Mouse (Mus musculus) hindlimb bud, embryonic 11.5 days (tissue): Measurements from ENCODE around the gene Fat1.

Source experiments
- DNase-seq: peaks from one replicate; pipeline ENCODE4 v3.0.0-alpha.2; 2012; ENCODE audit warnings: low read depth, low spot score; ENCODE audit errors: extremely low spot score

Gene Fat1

DNA sequence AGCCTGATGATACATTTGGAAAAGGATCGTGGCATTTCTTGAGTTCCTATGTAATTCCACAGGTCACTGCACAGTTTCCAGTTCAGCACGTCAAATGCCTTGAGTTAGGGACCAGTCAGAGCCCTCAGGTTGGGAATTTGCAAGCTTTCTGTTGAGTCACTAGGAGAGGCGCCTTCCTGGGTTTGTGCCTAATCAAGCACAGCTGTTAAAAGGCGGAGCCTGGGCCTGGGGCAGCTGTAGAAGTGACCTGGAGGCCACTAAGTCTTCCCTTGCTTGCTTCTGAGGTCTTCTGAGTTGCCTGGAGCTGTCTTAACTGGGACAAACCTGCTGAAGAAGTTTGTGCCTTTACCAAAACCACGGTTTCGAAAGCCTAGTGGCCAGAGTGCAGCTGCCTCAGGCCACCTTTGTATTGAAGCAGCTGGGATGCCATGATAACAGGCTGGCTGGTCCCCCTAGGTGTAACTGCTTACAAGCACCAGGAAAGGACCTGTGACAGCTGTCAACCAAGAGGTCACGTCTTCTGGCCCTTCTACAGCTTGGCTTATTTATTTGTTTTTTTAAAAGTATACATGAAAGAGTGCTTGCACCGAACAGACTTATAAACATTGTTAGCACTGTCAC lies 66.4 kb downstream of the Fat1 start:
- no peak for DNase-seq

GRCm38 (mm10) chr8:45002686-45003085 lies 67.4 kb downstream of the Fat1 start:
- DNase-seq = no peak

GRCm38 (mm10) chr8:45004021-45004420 lies 68.8 kb downstream of the Fat1 start:
- DNase-seq = no peak

DNA sequence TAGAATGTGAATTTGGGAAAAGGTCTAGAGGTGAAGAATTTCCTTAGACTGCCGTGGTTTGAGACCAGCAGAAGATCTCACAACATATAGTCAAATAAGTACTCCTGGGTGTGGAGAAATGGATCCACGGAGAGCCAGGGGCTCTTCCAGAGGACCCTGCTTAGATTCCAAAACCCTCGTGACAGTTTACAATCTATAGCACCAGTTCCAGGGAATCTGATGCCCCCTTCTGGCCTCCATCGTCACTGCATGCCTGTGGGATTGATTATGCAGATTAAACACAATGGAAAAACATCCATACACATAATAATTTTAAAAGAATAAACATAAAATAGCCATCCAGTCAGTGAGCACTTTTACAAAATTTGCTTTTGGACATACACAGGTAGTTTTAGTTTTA lies 75.4 kb downstream of the Fat1 start:
- no peak for DNase-seq

- DNase-seq = no peak
These were observed 76.5 kb downstream of the Fat1 start for GRCm38 (mm10) chr8:45011774-45012173.

DNA sequence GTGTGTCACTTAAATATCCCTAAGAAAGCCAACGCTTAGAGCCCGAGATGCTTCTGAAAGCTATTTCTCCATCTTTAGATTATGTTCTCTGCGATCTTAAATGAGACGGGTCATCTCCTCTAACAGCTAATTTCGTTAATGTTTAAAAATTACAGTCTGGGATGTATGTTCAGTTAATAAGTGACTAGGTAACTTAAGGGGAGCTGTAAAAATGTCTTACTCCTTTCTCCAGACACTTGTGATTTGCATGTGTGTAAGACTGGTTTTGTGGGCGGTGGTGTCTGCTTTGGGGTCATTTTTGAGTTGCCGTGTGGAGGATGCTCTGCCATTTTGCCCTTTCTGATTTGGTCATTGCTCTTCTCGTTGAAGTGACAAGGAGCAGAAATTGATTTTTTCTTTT lies 78.6 kb downstream of the Fat1 start:
- no peak for DNase-seq

DNA sequence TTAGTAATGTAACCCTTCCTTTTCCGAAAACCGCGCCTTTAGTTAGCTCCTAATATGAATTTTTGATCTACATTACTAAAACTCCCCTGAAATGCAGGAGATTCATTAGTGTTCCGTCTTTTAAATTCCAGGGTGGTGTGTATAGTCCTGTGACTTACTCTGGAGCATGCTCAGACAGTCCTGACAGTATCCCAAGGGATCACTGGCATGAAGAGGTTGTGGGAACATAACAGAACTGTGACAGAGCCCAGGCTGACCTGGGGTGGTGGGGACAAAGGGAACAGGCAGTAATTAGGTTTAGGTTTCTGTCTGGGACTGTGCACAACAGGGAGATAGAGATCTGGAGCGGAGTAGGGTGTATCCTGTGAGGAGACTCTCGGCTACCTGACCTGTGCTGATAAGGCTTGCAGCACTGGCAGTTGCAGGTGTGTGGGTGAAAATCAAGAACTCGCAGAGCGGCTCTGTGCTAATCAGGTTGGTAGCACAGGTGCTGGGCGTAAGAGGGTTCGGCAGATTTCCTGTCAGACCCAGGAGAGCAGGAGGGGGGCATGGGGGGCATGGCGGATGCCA lies 79.3 kb downstream of the Fat1 start:
- no peak for DNase-seq

- no peak for DNase-seq
These were observed 80.6 kb downstream of the Fat1 start for GRCm38 (mm10) chr8:45015876-45016275.

GRCm38 (mm10) chr8:45019241-45019640 lies 84.0 kb downstream of the Fat1 start:
- no peak for DNase-seq

DNA sequence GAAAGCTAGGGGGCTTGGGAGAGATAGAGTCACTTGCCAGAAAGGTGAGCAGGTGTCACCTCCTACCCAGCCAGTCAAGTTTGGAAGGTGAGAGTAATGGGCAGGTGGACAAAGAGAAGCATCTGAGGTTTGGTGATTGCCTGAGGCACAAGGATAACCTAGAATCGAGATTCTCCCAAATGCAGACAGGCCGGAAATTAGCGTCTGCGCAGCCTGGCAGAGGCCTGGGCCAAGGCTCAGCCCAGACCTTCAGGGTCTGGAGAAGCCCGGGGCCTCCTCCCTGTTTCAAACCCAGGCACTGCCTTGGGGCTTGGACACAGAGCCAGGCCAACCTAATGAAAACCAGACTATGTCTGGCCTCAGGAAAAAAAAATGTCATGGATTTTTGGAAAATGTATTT lies 85.9 kb downstream of the Fat1 start:
- DNase-seq = no peak

- no peak for DNase-seq
These were observed 86.8 kb downstream of the Fat1 start for GRCm38 (mm10) chr8:45021911-45022665.

DNA sequence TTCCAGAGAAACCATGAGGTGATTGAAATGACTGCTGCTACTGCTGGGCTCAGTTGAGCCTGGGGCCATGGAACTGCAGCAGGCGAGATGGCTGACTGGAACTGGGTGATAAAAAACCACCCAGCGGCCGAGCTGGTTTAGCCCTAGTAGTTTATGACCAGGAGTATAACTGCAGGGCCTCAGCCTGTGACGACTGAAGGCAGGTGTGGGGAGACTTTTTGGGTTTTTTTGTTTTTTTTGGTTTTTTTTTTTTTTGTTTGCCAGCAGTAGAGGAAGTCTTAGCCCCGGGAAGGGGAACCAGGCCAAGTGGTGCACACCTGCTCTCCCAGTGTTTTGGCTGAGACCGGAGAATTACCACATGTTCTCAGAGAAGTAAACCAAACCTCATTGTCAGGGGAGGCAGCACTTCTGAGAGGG lies 92.8 kb downstream of the Fat1 start:
- no peak for DNase-seq

DNA sequence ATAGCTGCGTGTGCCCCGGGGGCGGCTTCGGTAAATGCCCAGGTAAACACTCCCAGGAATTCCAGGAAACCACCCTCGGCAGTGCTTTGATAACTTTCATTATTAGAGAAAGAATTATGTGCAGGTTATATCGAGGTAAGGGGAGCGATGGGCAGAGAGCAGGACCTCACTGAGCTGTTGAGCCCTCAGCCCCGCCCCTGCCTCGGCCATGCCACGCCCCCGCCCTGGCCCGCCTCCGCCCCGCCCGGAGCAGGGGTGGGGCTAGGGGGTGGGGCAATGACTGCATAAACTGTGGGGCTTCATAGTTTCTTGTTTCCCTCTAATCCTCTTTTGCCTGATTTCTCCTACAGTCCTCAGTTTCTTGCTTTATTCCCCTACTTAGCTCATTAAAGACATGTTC lies 103.1 kb downstream of the Fat1 start:
- DNase-seq = no peak

DNA sequence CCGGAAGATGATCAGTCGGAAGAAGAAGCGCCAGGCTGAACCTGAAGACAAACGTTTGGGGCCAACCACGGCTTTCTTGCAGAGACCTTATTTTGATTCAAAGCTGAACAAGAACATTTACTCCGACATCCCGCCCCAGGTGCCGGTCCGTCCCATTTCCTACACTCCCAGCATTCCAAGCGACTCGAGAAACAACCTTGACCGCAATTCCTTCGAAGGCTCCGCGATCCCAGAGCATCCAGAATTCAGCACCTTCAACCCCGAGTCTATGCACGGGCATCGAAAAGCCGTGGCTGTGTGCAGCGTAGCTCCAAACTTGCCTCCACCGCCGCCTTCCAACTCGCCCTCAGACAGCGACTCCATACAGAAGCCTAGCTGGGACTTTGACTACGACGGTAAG lies 108.9 kb downstream of the Fat1 start:
- no peak for DNase-seq

GRCm38 (mm10) chr8:45050451-45050850 lies 115.2 kb downstream of the Fat1 start:
- DNase-seq = no peak

GRCm38 (mm10) chr8:45051236-45051635 lies 116.0 kb downstream of the Fat1 start:
- DNase-seq = no peak

DNA sequence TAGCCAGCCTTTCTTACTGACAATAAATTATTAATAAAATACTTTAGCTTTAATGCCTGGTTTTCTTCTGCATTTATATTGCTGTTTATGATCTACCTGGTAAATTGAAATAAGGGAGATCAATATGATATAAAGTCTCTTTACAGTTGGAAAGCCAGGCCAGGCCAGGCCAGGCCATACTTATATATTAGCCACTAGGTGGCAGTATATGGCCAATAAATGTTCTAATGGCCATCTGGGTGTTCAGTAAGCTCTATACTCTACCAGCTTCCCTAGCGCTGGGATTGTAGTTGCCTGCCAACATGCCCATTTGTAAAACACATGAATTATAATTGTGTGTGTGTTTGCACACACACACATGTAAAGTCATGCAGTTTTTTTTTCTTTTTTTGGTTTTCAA lies 117.0 kb downstream of the Fat1 start:
- no peak for DNase-seq

DNA sequence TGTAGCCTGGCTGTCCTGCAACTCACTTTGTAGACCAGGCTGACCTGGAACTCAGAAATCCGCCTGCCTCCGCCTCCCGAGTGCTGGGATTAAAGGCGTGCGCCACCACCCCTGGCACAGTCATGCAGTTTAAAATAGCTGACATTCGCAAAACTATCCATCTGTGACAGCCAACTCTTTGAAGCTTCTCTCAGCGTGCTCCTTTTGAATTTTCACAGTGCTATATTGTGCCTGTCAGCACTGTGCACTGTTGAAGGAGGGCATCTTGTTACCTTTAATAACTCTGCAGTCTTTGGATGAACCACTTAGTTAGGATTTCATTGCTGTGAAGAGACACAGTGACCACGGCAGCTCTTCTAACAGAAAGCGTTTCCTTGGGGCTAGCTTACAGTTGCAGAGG lies 117.4 kb downstream of the Fat1 start:
- DNase-seq = no peak

DNA sequence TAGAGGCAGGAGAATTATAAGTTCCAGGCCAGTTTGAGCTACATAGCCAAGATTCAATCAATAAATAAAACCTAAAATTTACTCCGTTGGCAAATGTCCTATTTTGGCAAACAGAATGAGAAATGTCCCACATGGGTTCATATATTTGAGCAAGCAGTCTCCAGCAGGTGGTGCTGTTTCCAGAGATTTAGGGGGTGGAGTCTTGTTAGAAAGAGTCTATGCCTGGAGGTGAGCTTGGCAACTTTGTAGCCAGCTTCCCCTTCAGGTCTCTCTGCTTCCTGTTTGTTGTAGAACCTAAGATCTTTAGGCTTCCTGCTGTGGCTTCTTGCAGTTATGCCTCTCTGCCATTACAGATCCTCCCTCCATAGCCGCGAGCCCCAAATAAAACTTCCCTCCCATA lies 120.3 kb downstream of the Fat1 start:
- no peak for DNase-seq

DNA sequence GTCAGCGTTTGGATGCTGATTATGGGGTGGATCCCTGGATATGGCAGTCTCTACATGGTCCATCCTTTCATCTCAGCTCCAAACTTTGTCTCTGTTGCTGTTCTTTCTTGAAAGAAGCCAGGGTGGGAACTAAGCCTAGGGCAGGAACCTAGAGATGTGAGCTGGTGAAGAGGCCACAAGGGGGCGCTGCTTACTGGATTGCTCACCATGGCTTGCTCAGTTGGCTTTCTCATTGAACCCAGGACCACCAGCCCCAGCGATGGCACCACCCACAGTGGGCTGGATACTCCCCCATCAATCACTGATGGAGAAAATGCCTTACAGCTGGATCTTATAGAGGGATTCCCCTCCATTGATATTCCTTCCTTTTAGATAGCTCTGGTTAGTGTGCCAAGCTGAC lies 121.6 kb downstream of the Fat1 start:
- no peak for DNase-seq

GRCm38 (mm10) chr8:45060083-45060482 lies 124.8 kb downstream of the Fat1 start:
- no peak for DNase-seq

DNA sequence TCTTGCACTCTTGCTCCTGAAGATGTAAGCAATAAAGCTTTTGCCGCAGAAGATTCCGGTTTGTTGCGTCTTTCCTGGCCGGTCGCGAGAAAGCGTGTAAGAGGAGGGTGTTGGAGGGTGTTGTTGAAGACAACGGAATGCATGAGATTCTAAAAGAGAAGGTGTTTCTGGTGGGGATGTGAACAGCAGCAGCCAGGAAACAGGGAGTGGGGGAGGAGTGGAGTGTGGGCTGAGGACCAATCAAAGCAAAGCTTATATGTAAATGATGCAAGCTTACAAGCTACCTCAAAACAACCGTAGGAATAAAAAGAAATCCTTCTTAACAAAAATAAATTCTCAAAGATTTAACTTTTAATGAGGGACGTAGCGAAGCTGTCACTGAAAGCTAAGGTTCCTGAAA lies 127.1 kb downstream of the Fat1 start:
- no peak for DNase-seq
